Mouse (Mus musculus): Measurements from ENCODE around the gene Ifi206. TPM values are rescaled to one million over a fixed set of nuclear protein-coding genes. Genes with fewer than 3 reads are reported as not detected.
"Not testable (repeated sequence)": the region's sequence is repeated elsewhere in the genome, so short reads cannot be mapped to it uniquely, and the experiment has no call there.

Gene Ifi206
- 0.10 and 0.12 TPM in 2 replicates for polyA plus RNA-seq (2015; fragmentation: Nextera tagmentation; extraction: Ambion mirVana)

DNA sequence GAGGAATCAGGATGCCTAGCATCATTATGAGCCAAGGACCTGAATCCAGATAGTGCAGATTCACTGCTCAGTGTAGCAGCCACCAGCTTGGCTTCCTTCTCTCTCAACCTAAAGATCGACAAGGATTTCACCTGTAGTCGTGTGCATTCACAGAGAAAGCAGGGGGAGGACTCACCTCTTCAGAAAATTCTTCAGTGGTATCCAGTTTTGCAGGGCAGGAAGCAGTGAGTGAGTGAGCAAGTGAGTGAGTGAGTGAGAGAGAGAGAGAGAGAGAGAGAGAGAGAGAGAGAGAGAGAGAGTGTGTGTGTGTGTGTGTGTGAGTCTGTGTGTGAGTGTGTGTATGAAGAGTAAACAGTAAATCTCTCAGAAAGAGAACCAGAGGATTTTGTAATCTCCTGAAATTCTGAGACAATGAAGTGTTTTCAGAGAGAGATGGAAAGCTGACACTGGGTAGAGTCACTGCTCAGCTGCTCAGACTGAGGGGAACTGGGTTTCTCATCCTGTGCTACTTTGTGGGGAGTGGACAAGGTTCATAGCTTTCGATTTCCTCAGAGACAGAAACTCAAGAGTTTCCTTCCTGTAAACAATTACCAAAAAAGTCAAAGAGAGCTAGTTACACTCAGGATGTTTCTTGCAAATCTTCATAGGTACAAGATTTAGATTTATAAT lies at the start of gene Ifi206:
Gene Ifi206 (minus strand): TSS at position 230 of the 669 bp plus-strand sequence.
- H3K4me2 ChIP-seq; H3K27me3 ChIP-seq; DNase-seq; H3K9ac ChIP-seq; H3K4me3 ChIP-seq (replicated peaks); H3K27ac ChIP-seq; H3K4me1 ChIP-seq (replicated peaks); ATAC-seq (ENCODE audit: low read depth); H3K9me3 ChIP-seq (replicated peaks); H3K36me3 ChIP-seq: not testable (repeated sequence)
- 47% methylated on average over 3 of the region's 3 CpGs for WGBS (ENCODE audit: insufficient replicate concordance)

DNA sequence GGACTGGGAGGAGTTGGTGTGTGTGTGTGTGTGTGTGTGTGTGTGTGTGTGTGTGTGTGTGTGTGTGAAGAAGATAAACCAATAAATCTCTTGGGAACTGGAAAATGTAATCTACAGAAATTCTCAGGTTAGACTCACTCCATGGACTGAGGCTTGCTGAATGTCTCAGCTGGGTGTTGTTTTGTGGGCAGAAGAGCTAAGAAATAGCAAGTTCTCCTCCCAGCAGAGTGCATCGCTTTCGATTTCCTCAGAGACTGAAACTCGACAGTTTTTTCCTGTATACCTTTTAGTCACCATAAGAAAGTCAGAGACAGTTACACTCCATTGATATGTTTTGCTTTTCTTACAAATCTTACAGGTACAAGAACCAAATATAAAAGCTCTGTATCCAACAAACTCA lies 45.0 kb upstream of the Ifi206 start, which contains the start of gene Ifi214:
Gene Ifi214 (minus strand): TSS at position 167 of the 400 bp plus-strand sequence.
- ATAC-seq (ENCODE audit: low read depth), result not testable (repeated sequence)

DNA sequence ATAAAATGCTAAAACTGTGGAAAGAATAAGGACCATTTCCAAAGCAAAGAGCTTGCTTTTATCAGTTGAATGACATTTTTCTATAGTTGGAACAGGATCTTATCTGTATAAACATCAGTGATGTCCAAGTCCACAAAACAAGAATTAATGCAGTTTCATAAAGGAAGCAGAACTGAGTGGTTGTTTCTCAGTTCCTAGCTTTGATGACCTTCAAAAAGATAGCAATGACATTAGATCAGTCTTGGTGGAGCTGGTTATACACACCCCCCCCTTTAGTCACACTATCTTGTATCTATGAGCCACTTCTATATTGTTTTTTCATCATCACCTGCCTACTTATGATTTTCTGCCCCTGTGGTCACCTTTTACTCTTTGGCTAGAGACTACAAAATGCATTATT lies 30.6 kb upstream of the Ifi206 start:
- ATAC-seq (ENCODE audit: low read depth) (no peak), DNase-seq (no peak)
- no peaks in the 10 kb centered on the region for H3K36me3 ChIP-seq

More for the DNA sequence above, 45.0 kb upstream of the Ifi206 start, which contains the start of gene Ifi214:
- not testable (repeated sequence) for H3K9ac ChIP-seq; H3K4me2 ChIP-seq; H3K9me3 ChIP-seq (replicated peaks); H3K36me3 ChIP-seq; DNase-seq; H3K4me3 ChIP-seq (replicated peaks); H3K4me1 ChIP-seq (replicated peaks); H3K27ac ChIP-seq; H3K27me3 ChIP-seq
- 63% methylated on average over 3 of the region's 3 CpGs for WGBS (ENCODE audit: insufficient replicate concordance)

DNA sequence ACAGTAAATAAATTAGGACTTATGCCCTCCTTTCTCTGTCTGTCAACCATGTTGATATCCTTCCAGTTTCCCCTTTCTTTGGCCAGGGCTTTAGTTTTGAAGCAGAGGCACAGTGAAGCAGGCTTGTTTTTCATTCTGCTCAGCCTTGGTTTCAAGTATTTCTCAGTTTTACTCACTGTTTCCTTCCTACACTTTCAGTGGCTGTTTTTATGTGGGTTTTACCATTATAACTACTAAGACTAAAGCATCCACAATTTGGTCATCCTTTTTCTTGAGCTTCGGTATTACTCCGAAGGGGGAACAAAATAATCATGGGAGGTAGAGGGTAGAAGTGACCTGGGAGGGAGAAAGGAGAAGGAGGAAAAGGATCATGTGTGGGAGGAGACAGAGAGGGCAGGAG lies 19.8 kb upstream of the Ifi206 start:
- not testable (repeated sequence) for DNase-seq; H3K27ac ChIP-seq; H3K27me3 ChIP-seq; H3K4me1 ChIP-seq (replicated peaks); H3K9me3 ChIP-seq (replicated peaks); H3K9ac ChIP-seq; H3K4me2 ChIP-seq; H3K4me3 ChIP-seq (replicated peaks); ATAC-seq (ENCODE audit: low read depth); H3K36me3 ChIP-seq
- 85% methylated on average over 2 of the region's 2 CpGs for WGBS (ENCODE audit: insufficient replicate concordance)

More for the DNA sequence above, 30.6 kb upstream of the Ifi206 start:
- no peaks in the 10 kb centered on the region for H3K9me3 ChIP-seq (replicated peaks)
- H3K4me3 ChIP-seq (replicated peaks), result no peak overlapping the region
- no peak overlapping the region for H3K27ac ChIP-seq
- no peaks in the 10 kb centered on the region for H3K27me3 ChIP-seq
- H3K4me1 ChIP-seq (replicated peaks), result no peaks in the 10 kb centered on the region
- H3K9ac ChIP-seq, result no peak overlapping the region
- H3K4me2 ChIP-seq, result no peak overlapping the region

- H3K9me3 ChIP-seq (replicated peaks); ATAC-seq (ENCODE audit: low read depth): not testable (repeated sequence)
Observed at GRCm38 (mm10) chr1:173491483-173491882, 642 bp upstream of the Ifi206 start.

DNA sequence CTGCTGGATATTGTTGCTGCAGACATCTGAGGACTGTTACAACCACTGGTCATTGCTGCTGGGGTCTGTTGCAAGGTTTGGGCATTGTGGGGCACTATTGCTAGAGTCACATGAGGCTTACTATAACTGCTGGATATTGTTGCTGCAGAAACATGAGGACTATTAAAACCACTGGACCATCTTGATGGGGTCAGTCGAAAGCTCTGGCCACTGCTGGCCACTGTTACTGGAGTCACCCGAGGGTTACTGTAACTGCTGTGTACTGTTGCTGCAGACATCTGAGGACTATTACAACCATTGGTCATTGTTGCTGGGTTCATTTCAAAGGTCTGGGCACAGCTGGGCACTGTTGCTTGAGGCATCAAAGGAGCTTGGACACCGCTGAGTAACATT lies 9.7 kb downstream of the Ifi206 start:
- not testable (repeated sequence) for ATAC-seq (ENCODE audit: low read depth); H3K27me3 ChIP-seq; H3K4me2 ChIP-seq; H3K36me3 ChIP-seq; H3K9me3 ChIP-seq (replicated peaks); H3K4me1 ChIP-seq (replicated peaks); H3K27ac ChIP-seq; H3K4me3 ChIP-seq (replicated peaks); H3K9ac ChIP-seq; DNase-seq
- 69% methylated on average over 3 of the region's 3 CpGs for WGBS (ENCODE audit: insufficient replicate concordance)

More at GRCm38 (mm10) chr1:173491483-173491882, 642 bp upstream of the Ifi206 start:
- H3K27ac ChIP-seq; H3K27me3 ChIP-seq; H3K4me2 ChIP-seq; H3K36me3 ChIP-seq; H3K9ac ChIP-seq; H3K4me3 ChIP-seq (replicated peaks); DNase-seq; H3K4me1 ChIP-seq (replicated peaks): not testable (repeated sequence)

GRCm38 (mm10) chr1:173480399-173481181 lies 10.3 kb downstream of the Ifi206 start:
- 60% methylated on average over 5 of the region's 5 CpGs for WGBS (ENCODE audit: insufficient replicate concordance)
- H3K36me3 ChIP-seq; H3K9me3 ChIP-seq (replicated peaks); H3K27me3 ChIP-seq; H3K27ac ChIP-seq; DNase-seq; H3K9ac ChIP-seq; ATAC-seq (ENCODE audit: low read depth); H3K4me1 ChIP-seq (replicated peaks); H3K4me2 ChIP-seq; H3K4me3 ChIP-seq (replicated peaks): not testable (repeated sequence)

GRCm38 (mm10) chr1:173456761-173457160 lies 34.1 kb downstream of the Ifi206 start:
- no peaks in the 10 kb centered on the region for H3K4me1 ChIP-seq (replicated peaks)
- no peaks in the 10 kb centered on the region for H3K27me3 ChIP-seq
- H3K27ac ChIP-seq, result no peak overlapping the region
- DNase-seq, result no peak
- no peak overlapping the region for H3K4me2 ChIP-seq
- H3K9ac ChIP-seq, result no peak overlapping the region
- ATAC-seq (ENCODE audit: low read depth), result no peak
- H3K9me3 ChIP-seq (replicated peaks), result no peaks in the 10 kb centered on the region
- WGBS (ENCODE audit: insufficient replicate concordance), result 84% methylated on average over 5 of the region's 5 CpGs
- H3K4me3 ChIP-seq (replicated peaks), result no peak overlapping the region
- no peaks in the 10 kb centered on the region for H3K36me3 ChIP-seq

DNA sequence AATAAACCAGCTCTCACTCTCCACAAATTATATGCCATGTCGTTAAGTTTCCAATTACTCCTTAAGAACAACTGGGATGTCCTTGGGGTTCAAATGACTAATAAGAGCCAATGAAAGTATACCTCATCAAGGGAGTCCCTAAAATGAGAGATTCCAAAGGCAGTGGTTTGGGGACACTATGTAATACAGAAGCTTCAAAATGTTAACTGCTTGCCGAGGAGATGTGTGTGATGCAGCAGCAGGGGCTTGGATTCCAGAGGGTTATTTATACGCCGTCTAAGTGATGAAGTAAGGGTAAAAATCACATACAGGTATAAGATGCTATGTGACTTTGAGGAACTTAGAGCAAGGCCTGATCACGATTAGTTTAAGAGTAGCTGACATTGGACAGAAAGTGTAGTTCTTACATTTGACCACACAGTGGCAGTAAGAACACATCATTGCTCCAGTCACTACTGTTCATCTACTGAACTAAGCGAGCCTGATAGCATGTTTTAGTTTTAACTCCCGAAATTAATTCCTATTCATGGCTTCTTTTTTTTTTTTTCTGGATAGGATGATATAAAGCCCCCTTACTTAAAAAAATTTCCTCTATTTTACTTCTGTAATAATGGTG lies 34.6 kb downstream of the Ifi206 start:
- Histone ChIP-seq H3K9me3 (replicated peaks) (no peaks in the 10 kb centered on the region), H3K27ac (no peak overlapping the region), H3K9ac (no peak overlapping the region), H3K4me3 (replicated peaks) (no peak overlapping the region), H3K27me3 (no peaks in the 10 kb centered on the region), H3K36me3 (no peaks in the 10 kb centered on the region), H3K4me2 (no peak overlapping the region), H3K4me1 (replicated peaks) (no peaks in the 10 kb centered on the region)
- 47% methylated on average over 7 of the region's 7 CpGs for WGBS (ENCODE audit: insufficient replicate concordance)
- DNase-seq (no peak), ATAC-seq (ENCODE audit: low read depth) (no peak)

- no peak overlapping the region for H3K9ac ChIP-seq
Observed at GRCm38 (mm10) chr1:173451665-173452064, 39.2 kb downstream of the Ifi206 start.

DNA sequence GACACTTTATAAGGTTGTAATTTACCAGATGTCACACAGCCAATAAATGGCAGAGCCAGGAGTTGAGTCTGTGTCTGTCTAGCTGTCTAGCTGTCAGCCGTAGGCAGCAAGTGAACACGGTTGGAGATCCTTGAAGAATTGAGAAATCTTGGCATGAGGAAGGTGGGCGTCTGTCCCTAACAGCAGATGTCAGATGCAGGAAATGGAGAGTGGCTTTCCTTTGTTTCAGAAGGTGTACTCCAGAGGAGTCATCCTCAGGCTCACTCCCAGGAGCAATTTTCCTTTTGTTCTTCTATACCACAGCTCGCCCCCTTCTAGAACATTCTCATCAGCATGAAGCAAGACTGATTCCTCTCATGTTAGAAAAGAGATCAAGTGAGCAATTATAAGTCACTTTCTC lies 40.2 kb downstream of the Ifi206 start:
- ATAC-seq (ENCODE audit: low read depth) (no peak), DNase-seq (no peak)
- WGBS (ENCODE audit: insufficient replicate concordance), result 69% methylated on average over 4 of the region's 4 CpGs

More at GRCm38 (mm10) chr1:173451665-173452064, 39.2 kb downstream of the Ifi206 start:
- no peak overlapping the region for H3K4me2 ChIP-seq
- no peaks in the 10 kb centered on the region for H3K4me1 ChIP-seq (replicated peaks)
- DNase-seq (no peak), ATAC-seq (ENCODE audit: low read depth) (0 out of 2 replicates have a peak, but pooled peaks have one; percentile 23)
- no peak overlapping the region for H3K4me3 ChIP-seq (replicated peaks)
- WGBS (ENCODE audit: insufficient replicate concordance), result 74% methylated on average over 5 of the region's 5 CpGs
- H3K27me3 ChIP-seq, result no peaks in the 10 kb centered on the region
- no peaks in the 10 kb centered on the region for H3K36me3 ChIP-seq
- no peak overlapping the region for H3K27ac ChIP-seq
- H3K9me3 ChIP-seq (replicated peaks), result no peaks in the 10 kb centered on the region

More for the DNA sequence above, 40.2 kb downstream of the Ifi206 start:
- Histone ChIP-seq H3K27me3 (no peaks in the 10 kb centered on the region), H3K4me1 (replicated peaks) (no peaks in the 10 kb centered on the region), H3K4me2 (no peak overlapping the region), H3K9me3 (replicated peaks) (no peaks in the 10 kb centered on the region), H3K27ac (no peak overlapping the region), H3K36me3 (no peaks in the 10 kb centered on the region), H3K4me3 (replicated peaks) (no peak overlapping the region), H3K9ac (no peak overlapping the region)
